Mouse (Mus musculus): ENCODE measurements around the gene Sfxn5. TPM values are rescaled to one million over a fixed set of nuclear protein-coding genes. Genes with fewer than 3 reads are reported as not detected.

Sfxn5 gene
- total RNA-seq, 4 experiments from 2014 or later: 177 to 201 (median 188) TPM

GRCm38 (mm10) chr6:85290869-85291824 is 42.1 kb downstream of the Sfxn5 start:
- DNase-seq (ENCODE audit: low spot score in 2 of 2): no peak

GRCm38 (mm10) chr6:85288193-85288857 is 44.9 kb downstream of the Sfxn5 start:
- DNase-seq (ENCODE audit: low spot score in 2 of 2): no peak

- no peak for DNase-seq (ENCODE audit: low spot score in 2 of 2)
These were observed 46.8 kb downstream of the Sfxn5 start for GRCm38 (mm10) chr6:85286283-85287047.

GRCm38 (mm10) chr6:85280871-85281270 is 52.4 kb downstream of the Sfxn5 start:
- peak in 1 of 2 experiments; percentile 70 for DNase-seq (ENCODE audit: low spot score in 2 of 2)

GRCm38 (mm10) chr6:85276571-85276970 is 56.7 kb downstream of the Sfxn5 start:
- peak; percentile 35 to 87 for DNase-seq (ENCODE audit: low spot score in 2 of 2)

GRCm38 (mm10) chr6:85272436-85272835 is 60.8 kb downstream of the Sfxn5 start:
- no peak for DNase-seq (ENCODE audit: low spot score in 2 of 2)

GRCm38 (mm10) chr6:85266060-85266459 is 67.2 kb downstream of the Sfxn5 start:
- DNase-seq (ENCODE audit: low spot score in 2 of 2): peak in 1 of 2 experiments; percentile 50

GRCm38 (mm10) chr6:85264982-85265518 is 68.2 kb downstream of the Sfxn5 start:
- no peak for DNase-seq (ENCODE audit: low spot score in 2 of 2)

- DNase-seq (ENCODE audit: low spot score in 2 of 2): no peak
These were observed 70.2 kb downstream of the Sfxn5 start for GRCm38 (mm10) chr6:85262865-85263515.

- DNase-seq (ENCODE audit: low spot score in 2 of 2): no peak
These were observed 74.1 kb downstream of the Sfxn5 start for GRCm38 (mm10) chr6:85259094-85259630.

GRCm38 (mm10) chr6:85255578-85255977 is 77.6 kb downstream of the Sfxn5 start:
- DNase-seq (ENCODE audit: low spot score in 2 of 2): no peak

- DNase-seq (ENCODE audit: low spot score in 2 of 2): no peak
These were observed 79.2 kb downstream of the Sfxn5 start for GRCm38 (mm10) chr6:85253994-85254541.

GRCm38 (mm10) chr6:85253275-85253674 is 79.9 kb downstream of the Sfxn5 start:
- DNase-seq (ENCODE audit: low spot score in 2 of 2): no peak

GRCm38 (mm10) chr6:85252251-85253058 is 80.8 kb downstream of the Sfxn5 start:
- no peak for DNase-seq (ENCODE audit: low spot score in 2 of 2)

- no peak for DNase-seq (ENCODE audit: low spot score in 2 of 2)
These were observed 82.4 kb downstream of the Sfxn5 start for GRCm38 (mm10) chr6:85250811-85251241.

- no peak for DNase-seq (ENCODE audit: low spot score in 2 of 2)
These were observed 83.4 kb downstream of the Sfxn5 start for GRCm38 (mm10) chr6:85249821-85250220.

- peak in 1 of 2 experiments; percentile 39 for DNase-seq (ENCODE audit: low spot score in 2 of 2)
These were observed 94.2 kb downstream of the Sfxn5 start for GRCm38 (mm10) chr6:85239044-85239489.

- peak in 1 of 2 experiments; percentile 64 for DNase-seq (ENCODE audit: low spot score in 2 of 2)
These were observed 95.5 kb downstream of the Sfxn5 start for GRCm38 (mm10) chr6:85237595-85238337.

All from left cerebral cortex, adult 8-10 months (tissue).